Mouse (Mus musculus): ENCODE results near the gene Dennd1c. TPM values are rescaled to one million over a fixed set of nuclear protein-coding genes. Genes with fewer than 3 reads are reported as not detected.

Dennd1c gene
- 100 to 1,000 TPM; 182 to 245 TPM for total RNA-seq (2023)

DNA sequence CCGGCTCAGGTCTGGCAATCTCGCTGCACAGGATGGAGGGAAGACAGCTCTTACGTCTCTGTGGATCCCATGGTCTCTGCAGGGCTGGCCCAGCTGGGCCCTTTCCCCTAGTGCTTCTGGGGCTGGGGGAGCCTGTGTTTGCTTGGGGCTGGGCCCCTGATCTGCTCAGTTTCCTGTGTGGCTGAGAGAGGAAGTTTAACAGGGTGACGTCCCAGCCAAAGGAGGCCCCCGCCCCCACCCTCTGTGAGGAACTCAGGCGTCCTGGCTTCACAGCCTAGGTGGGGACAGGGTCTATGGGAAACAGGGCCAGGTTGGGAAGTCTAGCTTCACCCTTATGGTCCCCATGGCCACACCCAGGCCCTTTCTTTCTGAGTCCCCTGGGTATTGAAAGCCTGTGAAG lies at the start of gene Dennd1c:
Gene Dennd1c, minus strand, starts transcription at position 179 of the 400 bp plus-strand sequence.

DNA sequence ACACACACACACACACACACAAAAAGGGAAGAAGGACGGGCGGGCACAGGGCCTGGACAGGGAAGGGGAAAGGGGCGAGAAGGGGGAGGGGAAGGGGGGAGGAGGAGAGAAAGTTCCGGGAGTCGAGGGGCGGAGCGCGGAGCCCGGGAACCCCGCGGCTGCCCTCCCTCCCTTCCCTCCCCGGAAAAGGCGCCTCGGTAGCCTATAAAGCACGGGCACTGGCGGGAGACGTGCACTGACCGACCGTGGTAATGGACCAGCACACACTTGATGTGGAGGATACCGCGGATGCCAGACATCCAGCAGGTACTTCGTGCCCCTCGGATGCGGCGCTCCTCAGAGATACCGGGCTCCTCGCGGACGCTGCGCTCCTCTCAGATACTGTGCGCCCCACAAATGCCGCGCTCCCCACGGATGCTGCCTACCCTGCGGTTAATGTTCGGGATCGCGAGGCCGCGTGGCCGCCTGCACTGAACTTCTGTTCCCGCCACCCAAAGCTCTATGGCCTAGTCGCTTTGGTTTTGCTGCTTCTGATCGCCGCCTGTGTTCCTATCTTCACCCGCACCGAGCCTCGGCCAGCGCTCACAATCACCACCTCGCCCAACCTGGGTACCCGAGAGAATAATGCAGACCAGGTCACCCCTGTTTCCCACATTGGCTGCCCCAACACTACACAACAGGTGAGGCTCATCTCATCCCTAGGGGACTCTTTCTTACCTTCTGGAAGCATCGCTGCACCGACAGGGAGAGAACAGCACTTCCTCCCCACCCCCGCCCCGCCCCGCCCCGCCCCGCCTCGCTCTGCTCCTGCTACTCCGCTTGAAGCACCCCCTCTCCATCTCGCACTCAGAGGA lies 27.1 kb upstream of the Dennd1c start, which contains the start of gene Tnfsf9:
Gene Tnfsf9, plus strand, starts transcription at position 145 of the 854 bp plus-strand sequence.

GRCm38 (mm10) chr17:57087049-57087832 lies 8.9 kb upstream of the Dennd1c start, which contains the start of gene Tubb4a:
TSS of gene Tubb4a (minus strand) at chr17:57087782.

GRCm38 (mm10) chr17:57059486-57059977 lies 18.8 kb downstream of the Dennd1c start, which contains the start of gene Slc25a23:
TSS of gene Slc25a23 (minus strand) at chr17:57059863.

GRCm38 (mm10) chr17:57058891-57059485 lies 19.3 kb downstream of the Dennd1c start, which contains the start of gene Crb3:
TSS of gene Crb3 (plus strand) at chr17:57059105.

DNA sequence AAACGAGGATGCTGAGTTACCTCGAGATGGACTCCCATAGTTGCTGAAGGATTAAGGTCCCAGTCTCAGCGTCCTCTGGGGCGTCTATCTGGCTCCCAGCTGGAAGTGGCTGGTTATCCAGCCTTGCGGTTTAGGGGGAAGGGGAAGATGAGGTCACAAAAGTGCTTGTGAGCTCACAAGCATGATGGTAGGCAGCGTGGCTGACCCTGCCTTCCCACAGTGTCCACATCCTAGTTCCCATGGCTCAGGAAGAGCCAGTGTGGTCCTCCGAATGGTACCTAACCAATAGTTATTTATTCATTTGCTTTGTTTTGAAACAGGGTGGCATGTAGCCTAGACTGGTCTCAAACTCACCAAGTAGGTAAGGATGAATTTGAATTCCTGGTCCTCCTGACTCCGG lies 36.8 kb downstream of the Dennd1c start, which contains the start of gene Slc25a41:
Gene Slc25a41, minus strand, starts transcription at position 101 of the 400 bp plus-strand sequence.

DNA sequence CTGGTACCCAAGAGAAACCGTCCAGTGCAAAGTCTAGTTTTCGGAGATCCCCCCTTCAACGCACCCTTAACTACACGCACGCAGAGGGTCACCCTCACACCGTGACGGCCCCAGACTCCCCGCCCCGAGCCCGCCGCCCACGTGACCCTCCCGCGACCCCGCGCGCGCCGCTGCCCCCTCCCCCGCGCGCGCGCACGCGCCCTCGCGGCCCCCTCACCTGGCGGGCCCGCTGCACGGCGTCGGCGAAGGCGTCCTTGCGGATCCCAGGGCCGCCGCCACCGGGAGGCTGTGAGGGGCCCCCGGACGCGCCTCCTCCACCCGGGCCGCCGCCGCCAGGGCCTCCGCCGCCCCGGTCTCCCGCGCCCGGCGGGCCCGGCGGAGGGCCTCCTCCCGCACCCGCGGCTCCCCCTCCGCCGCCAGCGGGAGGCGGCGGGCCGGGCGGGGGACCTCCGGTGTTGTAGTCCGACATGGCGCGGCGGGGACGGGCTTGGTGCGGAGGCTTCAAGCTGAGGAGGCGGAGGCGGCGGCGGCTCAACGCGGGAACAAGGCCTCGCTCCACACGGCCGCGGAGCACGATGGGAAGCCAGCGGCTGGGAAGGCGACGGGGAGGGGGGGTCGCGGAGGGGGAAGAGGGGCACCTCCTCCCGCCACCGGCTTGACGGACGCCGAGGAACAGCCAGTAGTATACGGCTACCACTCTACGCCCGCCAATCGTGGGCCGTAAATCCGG lies 47.2 kb downstream of the Dennd1c start, which contains the start of gene Khsrp:
Gene Khsrp, minus strand, starts transcription at position 592 of the 730 bp plus-strand sequence.

Other genes starting within 250 kb of the Dennd1c start
- gene Rfx2, start 247.5 kb downstream of the Dennd1c start, total RNA-seq (2023), result 10 to 100 TPM; 18.2 to 18.7 TPM
- gene Acsbg2, start 204.1 kb downstream of the Dennd1c start, total RNA-seq (2023), result not detected
- 1 to 10 TPM; 1.3 to 1.4 TPM for gene 1700061G19Rik, start 203.0 kb downstream of the Dennd1c start, total RNA-seq (2023)
- 10 to 100 TPM; 38.4 to 44.5 TPM for gene Mllt1, start 143.1 kb downstream of the Dennd1c start, total RNA-seq (2023)
- not detected for gene Acer1, start 96.4 kb downstream of the Dennd1c start, total RNA-seq (2023)
- gene Clpp, start 88.2 kb downstream of the Dennd1c start, total RNA-seq (2023), result 10 to 100 TPM; 31.2 to 33.7 TPM
- gene Alkbh7, start 81.2 kb downstream of the Dennd1c start, total RNA-seq (2023), result 10 to 100 TPM; 12.5 to 13.6 TPM
- 1 to 10 TPM; 2.4 to 2.7 TPM for gene Pspn, start 78.5 kb downstream of the Dennd1c start, total RNA-seq (2023)
- 10 to 100 TPM; 51.1 to 57.4 TPM for gene Gtf2f1, start 67.2 kb downstream of the Dennd1c start, total RNA-seq (2023)
- not detected for gene Gm17949, start 67.0 kb downstream of the Dennd1c start, total RNA-seq (2023)
- gene Khsrp, start 47.0 kb downstream of the Dennd1c start, total RNA-seq (2023), result 100 to 1,000 TPM; 134 to 144 TPM
- gene Slc25a41, start 36.9 kb downstream of the Dennd1c start, total RNA-seq (2023), result not detected
- 1 to 10 TPM in 1 of 2 experiments, under 1 TPM in 1; 0.99 to 1.6 TPM for gene Crb3, start 19.4 kb downstream of the Dennd1c start, total RNA-seq (2023)
- 10 to 100 TPM; 27.8 to 38.7 TPM for gene Slc25a23, start 18.7 kb downstream of the Dennd1c start, total RNA-seq (2023)
- gene Tubb4a, start 9.3 kb upstream of the Dennd1c start, total RNA-seq (2023), result 1 to 10 TPM; 1.4 to 1.5 TPM
- 1 to 10 TPM; 2.0 to 3.2 TPM for gene Tnfsf9, start 26.8 kb upstream of the Dennd1c start, total RNA-seq (2023)
- gene Cd70, start 71.3 kb upstream of the Dennd1c start, total RNA-seq (2023), result not detected
- 10 to 100 TPM in 1 of 2 experiments, 1 to 10 TPM in 1; 7.2 to 13.8 TPM for gene Tnfsf14, start 115.7 kb upstream of the Dennd1c start, total RNA-seq (2023)
- 1 to 10 TPM in 1 of 2 experiments, under 1 TPM in 1; 0.71 to 3.3 TPM for gene C3, start 149.6 kb upstream of the Dennd1c start, total RNA-seq (2023)
- 10 to 100 TPM; 40.9 to 47.9 TPM for gene Gpr108, start 169.9 kb upstream of the Dennd1c start, total RNA-seq (2023)
- 1 to 10 TPM; 5.8 to 5.9 TPM for gene Trip10, start 170.9 kb upstream of the Dennd1c start, total RNA-seq (2023)
- gene Vav1, start 200.6 kb upstream of the Dennd1c start, total RNA-seq (2023), result 100 to 1,000 TPM; 169 to 171 TPM

Measured in T-cell, adult 66 days (primary cell).